Comparison of ENCODE assay signal across 8 mouse cellular contexts in genomic region chr7:110018631-110019482, GRCm38 (mm10). TPM values are rescaled to one million over a fixed set of nuclear protein-coding genes. Genes with fewer than 3 reads are reported as not detected.
DNase-seq lines count a peak whose midpoint lies in the region; ATAC-seq and TF ChIP-seq lines count a peak whose summit lies in the region.

No protein-coding gene starts in this region.

- peaks cover 2% of the 10 kb centered on the region for H3K79me2 ChIP-seq in heart, adult 2 months (replicated peaks; ENCODE audit: control insufficient read depth, insufficient read depth, low read length)

- H3K27me3 ChIP-seq in embryonic facial prominence, embryonic 13.5 days = no peaks in the 10 kb centered on the region
- H3K27me3 ChIP-seq in heart, adult 2 months (ENCODE audit: control insufficient read depth, insufficient read depth, low read length) = no peaks in the 10 kb centered on the region
- no peaks in the 10 kb centered on the region for H3K27me3 ChIP-seq in limb, embryonic 13.5 days
- no peaks in the 10 kb centered on the region for H3K27me3 ChIP-seq in midbrain, embryonic 13.5 days

- peak overlapping the region; percentile 93 for H3K27ac ChIP-seq in embryonic facial prominence, embryonic 13.5 days
- peak overlapping the region; percentile 85 for H3K27ac ChIP-seq in heart, adult 2 months
- H3K27ac ChIP-seq in limb, embryonic 13.5 days = peak overlapping the region; percentile 91
- peak overlapping the region; percentile 90 for H3K27ac ChIP-seq in midbrain, embryonic 13.5 days

- DNase-seq in embryo, embryonic 10 days (ENCODE audit: low spot score) = peak; percentile 40
- no peak for DNase-seq in embryo, embryonic 11 days
- peak; percentile 78 for DNase-seq in heart, adult 2 months
- peak; percentile 64 for DNase-seq in kidney, adult 18-20 months
- DNase-seq in spleen, postnatal 4 days (ENCODE audit: low spot score in 2 of 2) = peak; percentile 50 to 79

- WGBS in embryonic facial prominence, embryonic 13.5 days = under 1% methylated on average over 42 of the region's 42 CpGs
- WGBS in heart, adult 2 months = under 1% methylated on average over 42 of the region's 42 CpGs
- WGBS in limb, embryonic 13.5 days = under 1% methylated on average over 41 of the region's 42 CpGs
- WGBS in midbrain, embryonic 13.5 days = 1% methylated on average over 42 of the region's 42 CpGs

- TF ChIP-seq CTCF in heart, adult 2 months (IDR thresholded peaks at IDR 0.05) = 0 out of 2 replicates have a peak, but pooled peaks have one; percentile 1

- H3K4me2 ChIP-seq in embryonic facial prominence, embryonic 13.5 days = peak overlapping the region; percentile 90
- peak overlapping the region; percentile 85 for H3K4me2 ChIP-seq in limb, embryonic 13.5 days (replicated peaks)
- peak overlapping the region; percentile 96 for H3K4me2 ChIP-seq in midbrain, embryonic 13.5 days (replicated peaks)

- peak; percentile 65 for ATAC-seq in embryonic facial prominence, embryonic 13.5 days (ENCODE audit: insufficient number of reproducible peaks, insufficient read depth, low FRiP score, low TSS enrichment, low read depth)
- ATAC-seq in limb, embryonic 13.5 days (ENCODE audit: low FRiP score, low read depth) = peak; percentile 80
- ATAC-seq in midbrain, embryonic 13.5 days = peak; percentile 89

- H3K4me1 ChIP-seq in embryonic facial prominence, embryonic 13.5 days = peaks cover 10% of the 10 kb centered on the region; the same call in 1 of the 2 replicates
- peaks cover 2% of the 10 kb centered on the region for H3K4me1 ChIP-seq in heart, adult 2 months (ENCODE audit: control insufficient read depth, insufficient read depth, low read length)
- H3K4me1 ChIP-seq in limb, embryonic 13.5 days = peaks cover 4% of the 10 kb centered on the region
- peaks cover 15% of the 10 kb centered on the region for H3K4me1 ChIP-seq in midbrain, embryonic 13.5 days (replicated peaks)

- peak overlapping the region; percentile 99 for H3K9ac ChIP-seq in embryonic facial prominence, embryonic 13.5 days
- H3K9ac ChIP-seq in heart, adult 2 months (ENCODE audit: low read depth, low read length) = peak overlapping the region; percentile 99
- H3K9ac ChIP-seq in limb, embryonic 13.5 days = peak overlapping the region; percentile 98
- peak overlapping the region; percentile 97 for H3K9ac ChIP-seq in midbrain, embryonic 13.5 days (replicated peaks)

- intact Hi-C loops in heart, adult 2 months (cut with DNase I) = loop anchor here (2.0 kb wide), 1 partner anchor 32 kb away; the partner anchor contains the start of gene Tmem41b

- no peaks in the 10 kb centered on the region for H3K36me3 ChIP-seq in embryonic facial prominence, embryonic 13.5 days
- H3K36me3 ChIP-seq in heart, adult 2 months (ENCODE audit: control insufficient read depth, insufficient read depth, low read length) = peaks cover 9% of the 10 kb centered on the region
- H3K36me3 ChIP-seq in limb, embryonic 13.5 days = peaks cover under 1% of the 10 kb centered on the region
- no peaks in the 10 kb centered on the region for H3K36me3 ChIP-seq in midbrain, embryonic 13.5 days

- TF ChIP-seq POLR2A in heart, adult 2 months (IDR thresholded peaks at IDR 0.05; ENCODE audit: insufficient read depth, low read depth, low read length) = no peak

- H3K4me3 ChIP-seq in embryonic facial prominence, embryonic 13.5 days = peak overlapping the region; percentile 100
- H3K4me3 ChIP-seq in heart, adult 2 months = peak overlapping the region; percentile 81
- peak overlapping the region; percentile 100 for H3K4me3 ChIP-seq in limb, embryonic 13.5 days
- H3K4me3 ChIP-seq in midbrain, embryonic 13.5 days (replicated peaks) = peak overlapping the region; percentile 99

- TF ChIP-seq EP300 in heart, adult 2 months (IDR thresholded peaks at IDR 0.05; ENCODE audit: insufficient read depth, low read depth, low read length) = no peak

- no peaks in the 10 kb centered on the region for H3K9me3 ChIP-seq in embryonic facial prominence, embryonic 13.5 days
- no peaks in the 10 kb centered on the region for H3K9me3 ChIP-seq in limb, embryonic 13.5 days
- no peaks in the 10 kb centered on the region for H3K9me3 ChIP-seq in midbrain, embryonic 13.5 days

RNA-seq across cellular contexts. Expression of gene Ipo7, which starts 0.8 kb away (rescaled TPM):
- polyA plus RNA-seq in embryonic facial prominence, embryonic 13.5 days (2015; fragmentation: Nextera tagmentation; extraction: Ambion mirVana) = 43.5 and 44.9 TPM in 2 replicates
- total RNA-seq in heart, adult 2 months (2021) = 10 to 100 TPM; 85.0 to 99.4 TPM
- 19.7 and 41.8 TPM in 2 replicates for polyA plus RNA-seq in heart, adult 2 months (2012; rRNA removed)
- polyA plus RNA-seq in limb, embryonic 13.5 days (2015; fragmentation: Nextera tagmentation; extraction: Ambion mirVana) = 38.6 and 45.5 TPM in 2 replicates
- 44.5 and 46.2 TPM in 2 replicates for polyA plus RNA-seq in midbrain, embryonic 13.5 days (2015; fragmentation: Nextera tagmentation; extraction: Ambion mirVana)

RNA-seq across cellular contexts. Expression of gene Tmem41b, which starts 32.1 kb away (rescaled TPM):
- 73.4 and 74.6 TPM in 2 replicates for polyA plus RNA-seq in embryonic facial prominence, embryonic 13.5 days (2015; fragmentation: Nextera tagmentation; extraction: Ambion mirVana)
- total RNA-seq in heart, adult 2 months (2021) = 10 to 100 TPM; 51.1 to 55.6 TPM
- 22.2 and 40.3 TPM in 2 replicates for polyA plus RNA-seq in heart, adult 2 months (2012; rRNA removed)
- polyA plus RNA-seq in limb, embryonic 13.5 days (2015; fragmentation: Nextera tagmentation; extraction: Ambion mirVana) = 74.0 and 75.1 TPM in 2 replicates
- polyA plus RNA-seq in midbrain, embryonic 13.5 days (2015; fragmentation: Nextera tagmentation; extraction: Ambion mirVana) = 66.1 and 73.4 TPM in 2 replicates

RNA-seq across cellular contexts. Expression of gene Zfp143, which starts 42.2 kb away (rescaled TPM):
- polyA plus RNA-seq in embryonic facial prominence, embryonic 13.5 days (2015; fragmentation: Nextera tagmentation; extraction: Ambion mirVana) = 18.0 and 19.8 TPM in 2 replicates
- total RNA-seq in heart, adult 2 months (2021) = 10 to 100 TPM in 1 of 2 experiments, 1 to 10 TPM in 1; 8.6 to 10.5 TPM
- 8.4 and 10.5 TPM in 2 replicates for polyA plus RNA-seq in heart, adult 2 months (2012; rRNA removed)
- 19.2 and 20.5 TPM in 2 replicates for polyA plus RNA-seq in limb, embryonic 13.5 days (2015; fragmentation: Nextera tagmentation; extraction: Ambion mirVana)
- polyA plus RNA-seq in midbrain, embryonic 13.5 days (2015; fragmentation: Nextera tagmentation; extraction: Ambion mirVana) = 23.1 and 27.1 TPM in 2 replicates

RNA-seq across cellular contexts. Expression of gene Dennd5a, which starts 58.6 kb away (rescaled TPM):
- 38.0 and 44.3 TPM in 2 replicates for polyA plus RNA-seq in embryonic facial prominence, embryonic 13.5 days (2015; fragmentation: Nextera tagmentation; extraction: Ambion mirVana)
- total RNA-seq in heart, adult 2 months (2021) = 100 to 1,000 TPM; 106 to 136 TPM
- polyA plus RNA-seq in heart, adult 2 months (2012; rRNA removed) = 106 and 165 TPM in 2 replicates
- 42.4 and 42.7 TPM in 2 replicates for polyA plus RNA-seq in limb, embryonic 13.5 days (2015; fragmentation: Nextera tagmentation; extraction: Ambion mirVana)
- 44.4 and 44.8 TPM in 2 replicates for polyA plus RNA-seq in midbrain, embryonic 13.5 days (2015; fragmentation: Nextera tagmentation; extraction: Ambion mirVana)
